Mouse (Mus musculus) cerebellum, adult 2 months (tissue): ENCODE measurements around the gene H2-Ob. TPM values are rescaled to one million over a fixed set of nuclear protein-coding genes. Genes with fewer than 3 reads are reported as not detected.
A peak's percentile ranks its signal among the peaks of the same experiment; 100 is the strongest.
"Not testable (repeated sequence)": the region's sequence is repeated elsewhere in the genome, so short reads cannot be mapped to it uniquely, and the experiment has no call there.

Experiments used
- DNase-seq, 2 experiments: peaks; one replicate each; pipeline ENCODE4 v3.0.0; 2021
- H3K27ac ChIP-seq: fragments of 200-500 bp; 2 replicates; pipeline ENCODE4 v1.5.1; 2012; ENCODE audit warnings: low read length, control low read depth, inconsistent platforms; ENCODE audit not compliant: insufficient read depth
- H3K27me3 ChIP-seq: fragments of 200-500 bp; 2 replicates; pipeline ENCODE4 v1.6.1; 2012; ENCODE audit warnings: inconsistent platforms, mild to moderate bottlenecking, low read length, moderate library complexity; ENCODE audit not compliant: control insufficient read depth, insufficient read depth
- H3K4me1 ChIP-seq: fragments of 200-500 bp; 2 replicates; pipeline ENCODE4 v1.6.1; 2011; ENCODE audit warnings: low read length; ENCODE audit not compliant: control insufficient read depth, insufficient read depth
- H3K4me3 ChIP-seq: fragments of 200-500 bp; replicated peaks from 2 replicates; pipeline ENCODE3; 2011; ENCODE audit warnings: mild to moderate bottlenecking, low read depth, low read length, control low read depth; ENCODE audit not compliant: insufficient read depth
- CTCF ChIP-seq: fragments of 200-500 bp; IDR thresholded peaks from 2 replicates; pipeline ENCODE4 v1.5.1; 2011; ENCODE audit warnings: low read depth, mild to moderate bottlenecking, control low read depth, low read length, moderate library complexity, borderline replicate concordance; ENCODE audit not compliant: insufficient read depth
- POLR2A ChIP-seq: fragments of 200-500 bp; IDR thresholded peaks from 2 replicates; pipeline ENCODE4 v1.6.1; 2011; ENCODE audit warnings: low read length, control low read depth, borderline replicate concordance; ENCODE audit not compliant: insufficient read depth
- WGBS: fragments of 180-500 bp; shearing (Covaris S2); methylation state at CpG from one replicate; pipeline ENCODE4 v1.1.7; 2018; 5-methylcytosine and 5-hydroxymethylcytosine counted together
- polyA plus RNA-seq: library from polyadenylated mRNA; depleted of rRNA; stranded (reverse); fragments of >200 nt; gene quantifications from 2 replicates; pipeline ENCODE4 v1.2.3, GENCODE M21; 2012

The H2-Ob gene
- polyA plus RNA-seq, 1 experiment = 0.67 TPM

DNA sequence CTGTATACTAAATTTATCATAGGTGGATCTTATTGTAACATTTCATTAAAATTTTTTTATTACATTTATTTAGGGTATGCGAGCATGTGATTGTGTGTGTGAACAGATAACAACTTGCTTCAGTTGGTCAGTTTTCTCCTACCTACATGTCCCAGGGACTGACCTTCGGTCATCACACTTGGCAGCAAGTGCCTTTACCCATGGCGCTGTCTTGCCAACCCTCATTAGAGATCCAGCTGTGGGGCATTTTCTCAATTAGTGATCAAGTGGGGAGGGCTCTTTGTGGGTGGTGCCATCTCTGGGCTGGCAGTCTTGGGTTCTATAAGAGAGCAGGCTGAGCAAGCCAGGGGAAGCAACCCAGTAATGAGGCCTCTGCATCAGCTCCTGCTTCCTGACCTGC, 13.9 kb upstream of the H2-Ob start:
- Histone ChIP-seq H3K27me3 (no peaks in the 10 kb centered on the region), H3K4me1 (no peaks in the 10 kb centered on the region), H3K4me3 (no peak overlapping the region), H3K27ac (no peak overlapping the region)
- 87% methylated on average over 3 of the region's 3 CpGs for WGBS
- no peak for DNase-seq
- TF ChIP-seq CTCF = no peak

DNA sequence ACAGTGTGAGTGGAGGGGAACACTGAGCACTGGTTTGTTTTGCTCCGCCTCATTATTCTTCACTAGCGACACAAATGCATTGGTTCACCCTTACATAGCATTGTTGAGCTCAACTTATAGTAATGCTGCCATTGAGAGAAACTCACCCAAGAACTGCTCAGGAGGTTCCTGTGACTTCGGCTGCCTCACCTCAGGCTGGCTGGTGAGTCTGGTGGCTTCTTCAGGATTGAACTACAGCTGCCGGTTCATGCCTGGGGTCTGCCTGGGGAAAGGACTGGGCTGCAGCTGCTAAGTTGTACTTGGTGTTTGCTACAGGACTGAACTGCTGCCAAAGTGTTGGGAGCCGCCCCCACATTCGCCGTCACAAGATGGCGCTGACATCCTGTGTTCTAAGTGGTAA, 13.3 kb upstream of the H2-Ob start:
- H3K27ac ChIP-seq = no peak overlapping the region
- no peak for DNase-seq
- no peaks in the 10 kb centered on the region for H3K4me1 ChIP-seq
- TF ChIP-seq POLR2A = no peak
- no peak for TF ChIP-seq CTCF
- no peaks in the 10 kb centered on the region for H3K27me3 ChIP-seq
- 96% methylated on average over 8 of the region's 8 CpGs for WGBS
- no peak overlapping the region for H3K4me3 ChIP-seq

DNA sequence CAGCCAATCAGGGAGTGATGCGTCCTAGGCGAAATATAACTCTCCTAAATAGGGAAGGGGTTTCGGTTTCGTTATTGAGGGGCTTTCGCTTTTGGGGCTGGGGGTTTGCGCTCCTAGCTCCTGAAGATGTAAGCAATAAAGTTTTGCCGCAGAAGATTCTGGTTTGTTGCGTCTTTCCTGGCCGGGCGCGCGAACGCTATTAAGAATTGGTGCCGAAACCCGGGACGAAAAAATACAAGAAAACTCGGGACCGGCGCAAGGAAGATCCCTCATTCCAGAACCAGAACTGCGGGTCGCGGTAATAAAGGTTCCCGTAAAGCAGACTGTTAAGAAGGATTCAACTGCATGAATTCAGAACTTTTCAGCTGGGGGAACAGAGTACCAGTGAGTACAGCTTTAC, 12.8 kb upstream of the H2-Ob start:
- H3K4me1 ChIP-seq, H3K27me3 ChIP-seq, DNase-seq, H3K4me3 ChIP-seq, H3K27ac ChIP-seq: not testable (repeated sequence)
- 99% methylated on average over 17 of the region's 23 CpGs for WGBS

DNA sequence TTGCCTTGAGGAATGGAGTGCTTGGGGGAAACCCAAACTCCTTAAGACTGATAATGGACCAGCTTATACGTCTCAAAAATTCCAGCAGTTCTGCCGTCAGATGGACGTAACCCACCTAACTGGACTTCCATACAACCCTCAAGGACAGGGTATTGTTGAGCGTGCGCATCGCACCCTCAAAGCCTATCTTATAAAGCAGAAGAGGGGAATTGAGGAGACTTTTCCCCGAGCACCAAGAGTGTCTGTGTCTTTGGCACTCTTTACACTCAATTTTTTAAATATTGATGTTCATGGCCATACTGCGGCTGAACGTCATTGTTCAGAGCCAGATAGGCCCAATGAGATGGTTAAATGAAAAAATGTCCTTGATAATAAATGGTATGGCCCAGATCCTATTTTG, 7.7 kb upstream of the H2-Ob start:
- not testable (repeated sequence) for H3K27ac ChIP-seq, H3K4me3 ChIP-seq, H3K4me1 ChIP-seq, H3K27me3 ChIP-seq, DNase-seq
- WGBS = 93% methylated on average over 9 of the region's 9 CpGs

DNA sequence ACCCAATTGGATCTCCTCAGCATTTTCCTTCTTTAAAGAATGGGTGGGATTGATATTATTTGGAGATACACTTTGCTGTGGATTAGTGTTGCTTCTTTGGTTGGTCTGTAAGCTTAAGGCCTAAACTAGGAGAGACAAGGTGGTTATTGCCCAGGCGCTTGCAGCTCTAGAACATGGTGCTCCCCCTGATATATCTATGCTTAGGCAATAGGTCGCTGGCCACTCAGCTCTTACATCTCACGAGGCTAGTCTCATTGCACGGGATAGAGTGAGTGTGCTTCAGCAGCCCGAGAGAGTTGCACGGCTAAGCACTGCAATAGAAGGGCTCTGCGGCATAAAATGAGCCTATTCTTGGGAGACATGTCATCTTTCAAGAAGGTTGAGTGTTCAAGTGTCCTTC, 6.7 kb upstream of the H2-Ob start:
- H3K4me1 ChIP-seq, H3K27ac ChIP-seq, DNase-seq, H3K4me3 ChIP-seq, H3K27me3 ChIP-seq: not testable (repeated sequence)
- WGBS = 89% methylated on average over 6 of the region's 7 CpGs

DNA sequence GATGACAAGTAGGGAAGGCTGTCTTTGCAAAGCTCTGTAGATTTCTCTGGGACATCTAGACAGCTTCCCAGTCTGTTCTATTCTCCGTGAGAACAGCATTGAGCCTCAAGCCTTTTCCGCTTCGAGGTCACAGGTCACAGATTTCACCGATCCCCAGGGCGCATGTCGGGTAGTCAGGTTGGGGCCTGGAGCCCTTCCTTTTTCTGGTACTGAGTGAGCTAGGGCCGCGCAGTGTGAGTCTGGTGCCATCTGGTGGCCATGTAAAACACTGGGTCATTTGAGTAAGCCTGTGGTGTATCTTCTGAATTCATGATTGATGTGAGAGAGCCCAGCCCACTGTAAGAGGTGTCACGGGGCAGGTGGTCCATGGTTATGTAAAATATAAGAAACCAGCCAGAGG, 3.8 kb upstream of the H2-Ob start:
- Histone ChIP-seq H3K27ac (no peak overlapping the region), H3K4me3 (no peak overlapping the region), H3K4me1 (no peaks in the 10 kb centered on the region), H3K27me3 (no peaks in the 10 kb centered on the region)
- WGBS = 23% methylated on average over 9 of the region's 9 CpGs
- DNase-seq = peak; percentile 39 to 52
- TF ChIP-seq POLR2A (no peak), CTCF (peak; percentile 78)

DNA sequence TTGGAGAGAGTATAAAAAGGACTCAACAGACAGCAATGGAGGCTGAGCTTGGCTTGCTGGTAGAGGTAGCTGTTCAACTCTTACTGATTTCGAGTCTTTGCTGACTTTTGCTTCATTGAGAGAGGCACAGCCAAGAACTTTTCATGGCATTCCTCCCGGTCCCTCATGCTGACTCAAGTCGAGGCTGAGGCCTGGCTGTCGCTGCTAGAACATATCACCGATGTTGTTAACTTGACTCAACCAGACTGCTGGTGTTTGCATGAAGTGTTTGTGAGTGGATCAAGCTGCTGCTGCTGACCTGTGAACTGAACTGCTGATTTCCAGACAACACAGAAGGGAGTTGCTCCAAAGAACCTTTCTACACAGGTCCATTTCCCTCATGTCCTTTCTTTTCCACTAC, 2.0 kb upstream of the H2-Ob start:
- no peak for DNase-seq
- WGBS = 75% methylated on average over 5 of the region's 5 CpGs
- no peak overlapping the region for H3K27ac ChIP-seq
- H3K27me3 ChIP-seq = no peaks in the 10 kb centered on the region
- H3K4me3 ChIP-seq = no peak overlapping the region
- TF ChIP-seq CTCF = no peak
- no peak for TF ChIP-seq POLR2A
- no peaks in the 10 kb centered on the region for H3K4me1 ChIP-seq

DNA sequence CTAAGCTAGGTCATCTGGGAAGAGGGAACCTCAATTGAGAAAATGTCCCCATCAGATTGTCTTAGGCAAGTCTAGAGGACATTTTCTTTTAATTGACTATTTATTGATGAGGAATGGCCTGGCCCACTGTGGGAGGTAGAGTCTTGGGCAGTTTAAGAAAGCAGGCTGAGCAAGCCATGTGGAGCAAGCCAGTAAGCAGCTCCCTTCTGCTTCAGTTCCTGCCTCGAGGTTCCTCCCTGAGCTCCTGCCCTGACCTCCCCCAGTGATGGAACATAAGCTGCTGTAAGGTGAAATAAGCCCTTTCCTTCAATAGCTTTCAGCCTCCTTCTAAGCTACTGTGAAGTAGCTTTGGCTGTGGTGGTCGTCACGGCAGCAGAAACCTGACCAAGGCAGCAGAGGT, 962 bp upstream of the H2-Ob start:
- TF ChIP-seq CTCF = no peak
- no peak for TF ChIP-seq POLR2A
- no peak for DNase-seq
- H3K27me3 ChIP-seq = no peaks in the 10 kb centered on the region
- H3K4me3 ChIP-seq = no peak overlapping the region
- no peaks in the 10 kb centered on the region for H3K4me1 ChIP-seq
- no peak overlapping the region for H3K27ac ChIP-seq
- 65% methylated on average over 3 of the region's 3 CpGs for WGBS

DNA sequence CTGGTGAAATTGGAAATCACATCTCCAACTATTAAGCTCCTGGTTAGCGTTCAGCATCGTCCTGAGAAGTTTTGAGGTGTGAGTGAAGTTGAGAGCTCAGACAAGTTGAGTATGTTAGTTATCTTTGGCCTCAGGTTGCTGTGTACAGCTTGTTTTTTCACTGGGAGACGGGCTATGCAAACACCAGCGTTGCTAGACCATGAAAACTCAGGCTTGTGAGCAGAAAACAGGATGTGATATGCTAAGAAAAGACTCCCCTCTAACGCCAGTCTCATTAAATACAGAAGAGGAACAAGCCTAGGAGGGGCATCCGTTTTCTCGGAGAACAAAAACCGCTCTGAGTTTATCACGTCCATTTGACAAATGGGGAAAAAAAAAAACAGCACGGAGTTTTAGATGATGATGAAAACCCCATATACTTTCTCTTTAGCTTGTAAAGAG, 918 bp downstream of the H2-Ob start:
- 74% methylated on average over 10 of the region's 10 CpGs for WGBS
- H3K27ac ChIP-seq = no peak overlapping the region
- H3K4me1 ChIP-seq = no peaks in the 10 kb centered on the region
- H3K27me3 ChIP-seq = no peaks in the 10 kb centered on the region
- DNase-seq = no peak
- no peak overlapping the region for H3K4me3 ChIP-seq
- TF ChIP-seq CTCF (no peak), POLR2A (no peak)
